Mouse (Mus musculus) mouse embryonic stem cell (cell line): ENCODE measurements around the gene Col25a1.

Experiments used
- in situ Hi-C, 2 experiments: fragments of 300-500 bp; cut with MboI; formaldehyde crosslinking; loops; 1 replicate in 1 of 2; 3 replicates in 1 of 2; pipeline ENCODE4 v1.14.3; 2019 to 2020; ENCODE audit warnings: low sequenced_read_pairs in 2 of 2, low pct_unique_long_range_greater_than_20kb in 1 of 2, mixed read lengths in 1 of 2; ENCODE audit not compliant: unreplicated experiment in 1 of 2

Col25a1 gene

DNA sequence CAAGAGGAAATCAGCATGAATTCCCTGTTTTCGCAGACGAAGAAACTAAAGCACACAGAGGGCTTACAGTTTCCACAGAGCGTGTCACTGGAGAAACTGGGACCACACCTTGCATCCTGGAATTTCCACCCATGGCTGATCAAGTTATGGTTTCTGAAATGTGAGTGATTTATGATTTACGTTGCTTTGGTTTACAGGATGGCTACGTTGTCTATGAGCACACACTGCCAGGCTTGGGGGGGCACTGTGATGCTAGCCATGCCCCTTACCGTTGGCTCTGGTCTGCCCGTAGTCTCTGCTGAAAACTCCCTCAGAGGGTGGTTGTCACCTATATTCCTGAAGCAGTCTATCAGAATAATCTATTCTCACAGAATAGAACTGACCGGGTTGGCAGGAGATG is at the start of gene Col25a1:
Gene Col25a1, plus strand, starts transcription at position 301 of the 400 bp plus-strand sequence.
- in situ Hi-C loops: no loop called here

DNA sequence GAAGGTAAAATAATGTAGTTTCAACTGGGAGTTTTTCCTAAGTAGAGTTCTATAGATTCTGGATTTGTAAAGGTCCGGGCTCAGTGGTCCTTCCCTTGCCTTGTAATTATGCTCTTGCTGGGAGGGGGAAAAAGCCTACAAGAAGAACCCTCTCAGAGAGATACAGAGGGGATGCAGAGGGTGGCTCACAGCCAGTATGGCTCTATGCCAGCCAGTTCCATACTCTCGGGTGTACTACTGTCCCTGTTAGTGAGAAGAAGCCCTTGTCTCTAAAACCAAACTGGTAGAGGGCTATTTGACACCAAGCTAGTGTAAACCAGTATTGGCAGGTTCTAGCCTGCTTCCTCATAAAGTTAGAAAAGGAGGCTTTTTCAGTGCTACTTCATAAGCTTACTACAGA is 48.0 kb upstream of the Col25a1 start:
- in situ Hi-C loops: loop anchor here (10.0 to 25.0 kb wide), 3 partner anchors 159 to 504 kb away; no protein-coding TSS in a partner anchor

DNA sequence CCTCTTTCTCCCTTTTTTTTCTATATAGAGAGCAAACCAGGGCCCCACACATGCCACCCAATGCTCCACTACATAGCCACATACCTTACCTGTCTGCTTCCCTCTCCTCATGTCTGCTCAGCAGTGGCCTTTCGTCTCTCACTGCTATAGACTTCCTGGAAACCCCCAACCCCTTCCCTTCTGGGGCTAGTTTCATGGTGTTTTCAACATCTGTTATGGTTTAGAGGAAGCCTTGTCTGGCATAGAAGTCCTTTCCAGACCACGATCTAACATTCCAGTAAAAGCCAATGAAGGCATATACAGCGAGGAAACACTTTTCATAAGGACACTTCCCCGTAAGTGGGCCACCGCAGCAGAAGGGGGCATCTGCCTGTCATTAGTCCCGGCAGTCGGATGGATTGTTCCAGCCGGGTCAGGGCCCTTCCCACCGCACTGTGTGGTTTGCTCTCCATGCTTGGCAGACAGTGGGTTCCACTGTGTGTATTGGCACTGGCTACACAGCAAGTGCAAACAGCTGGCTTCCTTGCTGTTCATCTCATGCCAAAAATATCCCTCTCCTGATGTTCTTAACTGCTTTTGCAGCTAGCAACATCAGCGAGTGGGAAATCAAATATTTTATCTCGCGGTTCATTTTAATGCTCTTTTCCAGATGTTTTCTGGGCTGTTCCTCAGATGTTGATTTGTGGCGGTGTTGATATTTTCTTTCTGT is 44.8 kb upstream of the Col25a1 start:
- in situ Hi-C loops: loop anchor here (10.0 to 25.0 kb wide), 3 partner anchors 162 to 501 kb away; no protein-coding TSS in a partner anchor

DNA sequence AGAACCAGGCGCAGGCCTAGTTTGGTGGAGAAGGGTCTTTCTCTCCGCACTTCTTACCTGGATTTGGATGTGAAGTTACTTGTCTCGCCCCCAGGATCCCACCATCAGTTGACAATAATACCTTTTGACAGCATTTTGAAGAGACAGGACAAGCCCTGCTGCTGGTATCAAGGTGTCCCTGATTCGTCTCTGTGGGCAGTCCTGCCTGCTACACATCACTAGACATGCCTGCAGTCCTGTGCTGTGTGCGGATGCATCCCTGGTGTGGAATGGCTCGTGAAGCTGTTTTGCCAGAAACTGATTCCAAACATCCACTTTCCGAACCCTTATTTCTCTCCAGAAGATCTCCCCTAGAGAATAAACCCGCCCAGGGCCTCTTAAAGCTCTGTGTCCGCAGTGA is 43.8 kb upstream of the Col25a1 start:
- in situ Hi-C loops: loop anchor here (10.0 to 25.0 kb wide), 3 partner anchors 163 to 500 kb away; no protein-coding TSS in a partner anchor

DNA sequence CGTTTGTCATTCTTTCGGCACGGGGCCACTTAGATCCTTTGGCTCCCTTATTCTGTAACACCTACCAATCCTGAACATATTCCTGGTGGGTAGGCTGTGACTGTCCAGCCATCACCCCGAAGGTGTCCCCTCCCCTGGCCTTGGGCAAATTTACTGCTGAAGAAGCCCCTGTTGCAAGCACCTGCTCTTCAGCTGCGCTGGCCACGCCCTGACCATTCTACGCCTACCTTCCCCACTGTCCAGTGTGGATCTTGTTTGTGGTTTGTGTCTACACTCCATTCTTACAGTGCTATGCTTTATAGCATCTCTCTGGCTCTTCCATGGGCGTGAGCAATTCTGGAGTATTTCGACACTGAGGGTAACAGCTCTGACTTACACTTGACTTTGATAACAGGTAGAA is 42.6 kb upstream of the Col25a1 start:
- in situ Hi-C loops: loop anchor here (10.0 to 25.0 kb wide), 3 partner anchors 164 to 499 kb away; no protein-coding TSS in a partner anchor

DNA sequence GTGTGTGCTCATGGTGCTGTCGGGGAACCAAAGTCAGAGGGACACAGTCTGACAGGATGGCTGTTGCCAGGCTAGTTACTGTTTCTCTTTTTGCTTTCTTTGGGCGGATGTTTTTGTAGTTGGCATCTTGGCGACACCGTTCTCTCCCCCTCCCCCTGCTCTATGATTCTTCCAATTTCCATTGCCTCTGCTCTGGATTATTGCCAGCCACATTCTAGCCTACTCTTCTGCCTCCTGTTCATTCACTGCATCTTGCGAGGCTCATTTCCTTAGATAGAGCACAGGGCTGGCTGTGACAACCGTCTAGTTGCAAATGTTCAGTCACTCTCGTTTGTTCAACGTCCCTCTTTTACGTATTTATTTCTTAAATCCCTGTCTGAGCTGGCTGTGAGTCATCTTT is 40.8 kb upstream of the Col25a1 start:
- in situ Hi-C loops: loop anchor here (10.0 to 25.0 kb wide), 3 partner anchors 228 to 594 kb away; no protein-coding TSS in a partner anchor

DNA sequence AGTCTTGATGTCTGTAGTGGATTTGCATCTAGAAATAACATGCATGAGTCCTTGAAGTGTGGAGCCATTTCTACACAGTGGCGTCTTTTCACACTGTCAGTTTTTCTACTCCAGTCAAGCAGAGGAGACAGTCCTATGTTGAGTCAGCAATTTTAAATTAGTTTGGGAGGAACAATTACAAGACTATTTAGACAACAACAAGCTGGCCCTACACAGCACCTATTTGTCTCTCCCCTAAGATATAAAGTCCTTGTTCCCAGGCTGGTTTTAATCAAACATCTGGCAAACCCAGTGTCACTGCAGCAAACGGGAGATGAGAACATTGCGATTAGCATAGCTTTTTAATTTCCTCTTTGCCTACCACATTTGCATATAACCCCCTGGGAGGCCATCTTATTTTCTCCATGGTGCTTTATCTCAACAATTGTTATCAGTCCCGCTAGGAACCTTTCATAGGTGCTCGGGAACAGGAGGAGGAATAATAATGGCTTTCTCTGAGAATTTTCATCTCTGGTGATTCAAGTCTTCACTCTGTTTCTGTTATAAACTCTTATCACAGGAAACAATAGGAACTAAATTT is 37.1 kb upstream of the Col25a1 start:
- in situ Hi-C loops: loop anchor here (10.0 to 25.0 kb wide), 3 partner anchors 232 to 591 kb away; no protein-coding TSS in a partner anchor

DNA sequence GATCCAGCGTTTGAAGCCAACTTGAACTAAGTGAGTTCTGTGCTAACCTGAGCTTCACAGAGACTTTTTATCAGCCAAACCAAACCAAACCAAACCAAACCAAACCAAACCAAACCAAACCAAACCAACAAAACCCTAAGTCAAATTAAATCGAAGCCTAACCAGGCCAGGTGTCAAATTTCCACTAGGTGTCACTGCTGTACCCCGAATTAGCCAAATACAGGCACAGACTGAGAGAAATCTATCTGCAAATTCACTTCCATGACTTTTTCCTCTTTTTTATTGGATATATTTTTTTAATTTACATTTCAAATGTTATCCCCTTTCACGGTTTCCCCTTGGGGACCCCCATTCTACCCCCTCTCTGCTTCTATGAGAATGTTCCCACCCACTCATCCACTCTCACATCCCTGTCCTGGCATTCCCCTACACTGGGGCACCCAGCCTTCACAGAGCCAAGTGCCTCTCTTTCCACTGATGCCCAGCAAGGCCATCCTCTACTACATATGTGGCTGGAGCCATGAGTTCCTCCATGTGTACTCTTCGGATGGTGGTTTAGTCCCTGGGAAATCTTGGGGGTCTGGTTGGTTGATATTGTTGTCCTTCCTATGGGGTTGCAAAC is 36.0 kb upstream of the Col25a1 start:
- in situ Hi-C loops: loop anchor here (10.0 to 25.0 kb wide), 3 partner anchors 233 to 590 kb away; no protein-coding TSS in a partner anchor

DNA sequence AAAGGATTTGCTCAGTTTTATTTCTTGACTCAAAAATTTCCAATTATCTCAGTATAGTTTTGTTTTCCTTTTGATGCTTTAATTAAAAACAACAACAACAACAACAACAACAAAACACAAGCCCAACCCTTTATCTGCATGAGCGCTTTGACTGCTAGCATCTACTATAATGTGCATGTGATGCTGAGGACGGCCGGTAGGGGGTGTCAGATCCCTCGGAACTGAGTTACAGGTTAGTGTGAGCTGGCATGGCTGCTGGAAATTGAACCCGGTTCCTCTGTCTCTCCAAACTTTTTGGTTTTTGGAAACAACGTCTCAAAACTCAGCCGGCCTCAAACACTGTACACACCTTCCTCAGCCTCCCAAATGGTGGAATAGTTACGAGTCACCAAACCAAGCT is 27.8 kb upstream of the Col25a1 start:
- in situ Hi-C loops: loop anchor here in 1 of 2 experiments (25.0 kb wide), 1 partner anchor 484 kb away; no protein-coding TSS in a partner anchor

DNA sequence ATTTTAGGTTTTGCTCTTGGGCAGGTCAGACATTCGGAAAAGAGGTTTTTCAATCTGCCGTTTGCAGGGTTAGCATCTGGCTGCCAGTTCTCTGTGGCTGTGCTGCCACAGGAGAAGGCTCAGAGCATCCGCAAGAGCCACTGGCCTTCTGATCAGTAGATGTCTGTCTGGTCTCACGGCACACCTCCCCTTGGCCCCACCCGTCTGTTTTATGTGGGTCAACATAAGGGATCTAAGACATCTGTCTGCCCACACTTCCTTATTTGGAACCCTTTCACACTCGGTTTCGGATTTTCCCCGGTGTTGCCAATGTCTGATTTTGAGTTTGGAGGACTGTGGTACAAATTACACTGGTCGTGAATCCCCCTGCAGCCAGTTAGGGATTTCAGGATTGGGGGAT is 26.8 kb upstream of the Col25a1 start:
- in situ Hi-C loops: loop anchor here in 1 of 2 experiments (25.0 kb wide), 1 partner anchor 483 kb away; no protein-coding TSS in a partner anchor

DNA sequence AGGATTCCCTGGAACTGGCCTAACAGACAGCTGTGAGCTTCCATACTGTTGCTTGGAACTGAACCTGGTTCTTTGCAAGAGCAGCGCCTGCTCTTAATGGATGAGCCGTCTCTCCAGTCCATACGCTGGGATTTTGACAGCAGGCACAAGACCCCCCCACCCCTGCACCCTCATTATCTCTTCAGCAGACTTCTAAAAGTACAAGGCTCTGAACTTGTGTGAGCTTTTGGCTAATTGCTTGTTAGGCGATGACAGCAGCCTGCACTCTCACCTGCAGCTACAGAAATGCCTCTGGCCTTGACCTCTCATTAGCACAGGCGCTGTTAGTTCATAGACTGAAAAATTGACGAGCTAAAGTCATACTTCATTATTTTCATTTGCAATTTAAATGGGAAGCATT is 14.4 kb upstream of the Col25a1 start:
- in situ Hi-C loops: loop anchor here in 1 of 2 experiments (25.0 kb wide), 1 partner anchor 470 kb away; no protein-coding TSS in a partner anchor

DNA sequence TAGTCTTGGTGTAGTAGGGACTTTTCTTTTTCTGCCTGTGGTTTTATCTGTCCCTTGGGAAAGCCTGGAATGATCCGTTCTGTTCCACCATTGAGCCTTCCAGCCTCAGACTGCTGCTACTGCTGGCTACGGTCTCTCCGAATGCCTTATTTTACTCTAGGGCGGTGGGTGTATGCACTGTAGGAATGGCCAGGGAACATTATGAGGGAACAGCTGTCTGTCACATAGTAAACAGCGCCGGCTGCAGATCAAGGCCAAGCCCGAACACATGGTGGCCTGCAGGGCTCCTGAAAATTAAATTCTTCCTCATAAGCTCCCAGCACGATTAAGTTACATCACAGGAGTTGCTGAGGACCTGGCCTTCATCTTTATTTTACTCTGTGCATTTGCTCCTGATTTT is 3.5 kb upstream of the Col25a1 start:
- in situ Hi-C loops: no loop called here

DNA sequence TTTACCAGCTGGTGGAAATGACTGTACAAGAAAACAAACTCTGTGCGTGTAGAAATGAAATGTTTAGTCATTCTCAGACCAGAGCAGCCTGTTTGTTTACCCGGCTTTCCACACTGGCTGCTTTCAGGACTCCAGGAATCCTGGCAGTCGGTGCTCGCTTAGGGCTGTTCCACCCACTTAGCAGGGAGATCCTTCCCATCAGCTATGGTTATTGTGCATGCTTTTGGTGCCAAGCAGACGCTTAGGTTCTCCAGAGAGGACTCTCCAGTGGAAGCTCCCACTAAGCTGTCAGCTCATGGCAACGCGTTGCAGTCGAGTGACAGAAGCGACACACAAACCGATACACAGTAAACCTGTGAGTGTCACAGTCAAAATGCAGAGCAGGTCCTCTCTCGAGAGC is 2.7 kb upstream of the Col25a1 start:
- in situ Hi-C loops: no loop called here

DNA sequence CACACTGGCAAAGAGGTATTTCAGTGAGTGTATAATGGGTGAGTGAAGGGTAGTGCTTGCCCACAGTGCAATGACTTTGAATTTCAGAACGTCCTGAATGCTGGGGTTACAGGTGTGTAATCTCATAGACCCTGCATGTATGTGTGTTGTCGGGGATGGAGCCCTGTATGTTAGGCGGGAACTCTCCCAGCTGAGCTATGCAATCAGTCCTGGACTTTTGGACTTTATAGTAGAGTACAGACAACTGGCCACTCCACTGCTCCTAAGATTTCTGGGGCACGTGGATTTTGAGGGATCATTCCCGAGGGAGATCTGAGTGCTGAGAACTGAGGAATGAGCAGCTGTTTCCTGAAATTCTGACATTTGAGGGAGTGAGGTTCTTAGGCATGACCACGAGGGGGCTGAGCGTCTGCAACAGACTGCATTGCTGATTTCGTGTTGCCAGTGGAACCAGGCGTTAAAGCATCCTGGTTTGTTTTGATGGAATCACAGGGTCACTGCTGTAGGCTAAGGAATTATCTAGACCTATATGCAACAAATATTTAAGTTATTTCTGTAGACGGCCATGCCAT is 1.6 kb upstream of the Col25a1 start:
- in situ Hi-C loops: no loop called here

DNA sequence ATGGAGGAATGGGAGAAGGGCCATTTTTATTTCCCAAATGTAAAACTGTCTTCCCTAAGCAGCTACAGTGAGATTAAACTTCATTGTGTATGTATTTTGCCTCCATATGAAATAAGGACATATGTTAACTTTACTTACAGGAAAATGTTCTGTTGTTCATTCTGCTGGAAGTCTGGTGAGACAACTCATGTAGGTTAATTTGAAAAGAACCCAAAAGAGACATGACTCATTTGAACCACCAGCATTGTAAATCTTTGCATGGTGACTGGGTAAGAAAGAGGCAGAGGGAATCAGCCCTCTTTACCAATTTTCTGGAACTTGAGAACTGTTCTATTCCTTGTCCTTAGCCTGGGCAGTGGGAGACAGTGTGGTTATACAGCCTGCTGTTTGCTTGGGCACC is 5.9 kb downstream of the Col25a1 start:
- in situ Hi-C loops: no loop called here

DNA sequence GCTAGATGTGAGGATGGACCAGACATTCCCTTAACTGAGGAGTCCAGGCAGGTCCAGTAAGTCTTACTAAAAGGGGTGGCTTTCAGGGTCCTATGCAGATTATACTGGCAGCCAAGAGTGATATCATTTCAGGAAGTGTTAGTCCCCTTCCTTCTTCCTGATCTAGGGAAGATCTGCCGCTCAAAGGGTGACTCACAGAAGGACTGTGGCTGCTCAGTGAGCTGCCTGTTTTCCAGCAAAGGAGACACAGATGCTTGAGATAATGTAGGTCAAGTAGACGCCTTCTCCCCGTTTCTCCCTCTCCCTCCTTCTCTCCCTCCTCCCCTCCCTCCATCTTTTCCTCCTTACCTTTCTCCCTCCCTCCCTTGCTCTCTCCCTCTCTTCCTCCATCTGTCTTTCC is 6.3 kb downstream of the Col25a1 start:
- in situ Hi-C loops: no loop called here

DNA sequence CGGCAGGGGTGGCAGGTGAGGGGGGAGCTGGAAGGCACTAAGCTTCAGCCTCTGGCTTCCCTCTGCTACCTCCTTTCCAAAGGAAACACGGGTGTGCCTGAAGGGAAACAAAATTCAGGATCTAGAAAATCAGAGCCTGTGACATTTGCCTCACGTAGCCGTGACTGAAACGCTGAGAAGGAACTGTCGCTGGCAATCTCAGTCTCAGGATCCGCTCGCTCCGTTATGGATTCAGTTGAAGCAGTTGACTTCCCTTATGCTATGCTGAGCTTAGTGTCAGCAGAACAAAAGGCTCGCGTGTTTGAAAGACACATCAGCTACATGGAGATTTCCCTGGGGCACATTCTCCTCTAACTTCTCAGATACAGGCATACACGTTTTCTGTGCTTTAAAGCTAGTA is 14.6 kb downstream of the Col25a1 start:
- in situ Hi-C loops: no loop called here

DNA sequence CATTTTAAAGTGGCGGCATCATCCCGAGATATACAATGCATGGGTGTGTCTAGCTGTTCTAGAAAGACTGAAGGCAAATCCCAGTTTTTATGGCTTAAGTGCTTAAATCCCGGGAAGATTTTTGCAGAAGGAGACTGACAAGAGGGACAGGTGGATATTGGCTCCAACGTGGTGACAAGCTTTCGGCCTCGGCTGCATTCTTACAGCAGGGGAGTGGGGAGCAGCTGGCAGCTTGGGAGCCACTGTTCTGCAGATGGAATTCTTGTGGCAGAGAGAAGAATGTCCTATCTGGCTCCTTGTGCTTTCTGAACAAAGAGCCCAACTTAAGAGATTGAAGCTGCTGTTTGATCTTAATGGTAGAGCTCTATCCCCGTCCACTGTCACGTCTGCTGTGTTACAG is 16.5 kb downstream of the Col25a1 start:
- in situ Hi-C loops: no loop called here

DNA sequence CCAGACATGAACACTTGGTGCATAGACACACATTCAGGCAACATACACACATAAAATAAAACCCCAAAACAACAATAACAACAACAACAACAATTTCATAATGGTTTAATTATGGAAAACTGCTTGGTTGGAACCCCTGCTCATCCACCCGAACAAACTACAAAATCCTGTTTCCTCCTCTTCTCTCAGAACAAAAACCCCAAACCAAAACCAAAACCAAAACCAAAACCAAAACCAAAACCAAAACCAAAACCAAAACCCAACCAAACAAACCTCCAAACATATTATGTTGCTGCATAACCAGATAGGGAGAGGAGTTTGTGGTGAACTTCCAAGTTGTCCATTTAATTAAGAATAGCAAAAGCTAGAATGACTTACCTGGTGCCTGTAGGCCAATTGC is 17.9 kb downstream of the Col25a1 start:
- in situ Hi-C loops: no loop called here
